20 mouse cellular contexts compared by ENCODE assay signal in the genomic region with DNA sequence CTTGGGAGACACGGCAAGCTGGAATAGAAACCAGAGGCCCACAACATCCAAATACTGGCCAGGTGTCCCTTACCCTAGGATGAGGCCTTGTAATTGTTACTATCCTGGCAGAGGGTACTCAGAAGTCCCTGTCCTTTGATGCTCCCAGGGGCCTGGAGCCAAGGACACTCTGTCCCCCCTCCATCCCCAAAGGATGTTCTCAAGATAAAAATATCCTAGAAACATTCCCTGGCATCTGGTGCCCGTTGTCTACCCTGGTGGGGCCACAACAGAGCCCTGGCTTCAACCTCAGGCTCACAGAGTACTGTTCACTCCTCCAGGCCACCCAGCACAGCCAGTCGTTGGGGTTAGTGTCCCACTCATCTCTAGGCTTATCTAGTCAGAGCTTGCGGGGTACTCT. TPM values are rescaled to one million over a fixed set of nuclear protein-coding genes. Genes with fewer than 3 reads are reported as not detected.
DNase-seq lines count a peak whose midpoint lies in the region; ATAC-seq and TF ChIP-seq lines count a peak whose summit lies in the region.
"Had no signal": no experiment of that assay in that cellular context is flagged by ENCODE, and none has a peak within 500 bp of the region (broad histone marks: within the 10 kb centered on the region; RNA-seq: fewer than 3 reads in every experiment).

No protein-coding gene starts in this region.

- no peak overlapping the region for H3K4me2 ChIP-seq in embryonic facial prominence, embryonic 13.5 days
- no peak overlapping the region for H3K4me2 ChIP-seq in liver, postnatal 0 days (ENCODE audit: low read depth, low read length)
- H3K4me2 ChIP-seq: embryonic facial prominence, embryonic 15.5 days; liver, embryonic 12.5 days; lung, embryonic 15.5 days; midbrain, embryonic 12.5 days; neural tube, embryonic 13.5 days had no signal

- no peak for DNase-seq in embryonic facial prominence, embryonic 10.5 days (ENCODE audit: low spot score)
- DNase-seq in gastrocnemius, postnatal 14 days = peak; percentile 28
- peak; percentile 37 to 48 for DNase-seq in heart, adult 9 months (ENCODE audit: low spot score in 2 of 2)
- peak; percentile 27 to 34 for DNase-seq in heart, postnatal 14 days
- DNase-seq in liver, postnatal 0 days = no peak
- DNase-seq in ovary, postnatal 10 days (ENCODE audit: low spot score) = no peak
- DNase-seq: kidney, adult 9 months; kidney, postnatal 36 days; layer of hippocampus, adult 9-11 months had no signal

- H3K9me3 ChIP-seq in embryonic facial prominence, embryonic 13.5 days = no peaks in the 10 kb centered on the region
- H3K9me3 ChIP-seq in embryonic facial prominence, embryonic 10.5 days = no peaks in the 10 kb centered on the region
- H3K9me3 ChIP-seq in liver, postnatal 0 days (ENCODE audit: low read length) = no peaks in the 10 kb centered on the region
- H3K9me3 ChIP-seq: embryonic facial prominence, embryonic 15.5 days; forebrain, embryonic 10.5 days; liver, embryonic 12.5 days; lung, embryonic 15.5 days; midbrain, embryonic 12.5 days; neural tube, embryonic 13.5 days had no signal

- no peak for ATAC-seq in embryonic facial prominence, embryonic 13.5 days (ENCODE audit: insufficient number of reproducible peaks, insufficient read depth, low FRiP score, low TSS enrichment, low read depth)
- ATAC-seq in liver, postnatal 0 days = no peak
- ATAC-seq: activated CD4-positive, CD25-positive, alpha-beta regulatory T cell, adult 4 months; liver, embryonic 12.5 days; Patski had no signal

- H3K4me1 ChIP-seq in embryonic facial prominence, embryonic 13.5 days = no peaks in the 10 kb centered on the region
- H3K4me1 ChIP-seq in embryonic facial prominence, embryonic 10.5 days = no peaks in the 10 kb centered on the region
- no peaks in the 10 kb centered on the region for H3K4me1 ChIP-seq in liver, postnatal 0 days (ENCODE audit: insufficient read depth)
- H3K4me1 ChIP-seq: forebrain, embryonic 10.5 days; liver, embryonic 12.5 days; midbrain, embryonic 12.5 days had no signal

- intact Hi-C loops in gastrocnemius, postnatal 14 days (cut with DNase I; ENCODE audit: low total_unique reads) = no loop called here
- intact Hi-C loops in heart, postnatal 14 days (cut with DNase I) = no loop called here

- no peak for TF ChIP-seq CTCF in liver, postnatal 0 days (IDR thresholded peaks at IDR 0.05; ENCODE audit: low read depth)

- no peak overlapping the region for H3K4me3 ChIP-seq in embryonic facial prominence, embryonic 13.5 days
- H3K4me3 ChIP-seq in embryonic facial prominence, embryonic 10.5 days = no peak overlapping the region
- no peak overlapping the region for H3K4me3 ChIP-seq in liver, postnatal 0 days (ENCODE audit: low read depth, low read length)
- H3K4me3 ChIP-seq: embryonic facial prominence, embryonic 15.5 days; forebrain, embryonic 10.5 days; liver, embryonic 12.5 days; lung, embryonic 15.5 days; midbrain, embryonic 12.5 days; neural tube, embryonic 13.5 days had no signal

- 0 out of 2 replicates have a peak overlapping the region, but pooled peaks have one; percentile 1 for H3K9ac ChIP-seq in embryonic facial prominence, embryonic 13.5 days
- H3K9ac ChIP-seq in liver, postnatal 0 days (replicated peaks) = no peak overlapping the region
- H3K9ac ChIP-seq: embryonic facial prominence, embryonic 15.5 days; liver, embryonic 12.5 days; lung, embryonic 15.5 days; midbrain, embryonic 12.5 days; neural tube, embryonic 13.5 days had no signal

- H3K27ac ChIP-seq in embryonic facial prominence, embryonic 13.5 days = no peak overlapping the region
- H3K27ac ChIP-seq in embryonic facial prominence, embryonic 10.5 days (replicated peaks) = no peak overlapping the region
- H3K27ac ChIP-seq in liver, postnatal 0 days (ENCODE audit: low read depth) = no peak overlapping the region
- H3K27ac ChIP-seq: embryonic facial prominence, embryonic 15.5 days; forebrain, embryonic 10.5 days; liver, embryonic 12.5 days; lung, embryonic 15.5 days; macrophage; midbrain, embryonic 12.5 days; neural tube, embryonic 13.5 days had no signal

- no peak for TF ChIP-seq EP300 in liver, postnatal 0 days (IDR thresholded peaks at IDR 0.05; ENCODE audit: low read depth)

- WGBS in embryonic facial prominence, embryonic 13.5 days = 83% methylated on average over 4 of the region's 4 CpGs
- 87% methylated on average over 4 of the region's 4 CpGs for WGBS in embryonic facial prominence, embryonic 10.5 days
- WGBS in liver, postnatal 0 days (ENCODE audit: insufficient replicate concordance) = 71% methylated on average over 4 of the region's 4 CpGs

- H3K36me3 ChIP-seq in embryonic facial prominence, embryonic 13.5 days = no peaks in the 10 kb centered on the region
- H3K36me3 ChIP-seq in embryonic facial prominence, embryonic 10.5 days (replicated peaks) = no peaks in the 10 kb centered on the region
- H3K36me3 ChIP-seq in liver, postnatal 0 days (replicated peaks; ENCODE audit: insufficient read depth, low read length) = no peaks in the 10 kb centered on the region
- H3K36me3 ChIP-seq: embryonic facial prominence, embryonic 15.5 days; forebrain, embryonic 10.5 days; liver, embryonic 12.5 days; lung, embryonic 15.5 days; midbrain, embryonic 12.5 days; neural tube, embryonic 13.5 days had no signal

- no peaks in the 10 kb centered on the region for H3K27me3 ChIP-seq in embryonic facial prominence, embryonic 13.5 days
- no peaks in the 10 kb centered on the region for H3K27me3 ChIP-seq in embryonic facial prominence, embryonic 10.5 days (replicated peaks; ENCODE audit: low read depth, poor library complexity, severe bottlenecking)
- H3K27me3 ChIP-seq in liver, postnatal 0 days (ENCODE audit: insufficient read depth, low read length) = no peaks in the 10 kb centered on the region
- H3K27me3 ChIP-seq: embryonic facial prominence, embryonic 15.5 days; lung, embryonic 15.5 days; midbrain, embryonic 12.5 days; neural tube, embryonic 13.5 days had no signal

RNA-seq across cellular contexts. Expression of gene Kcnj12, which starts 38.3 kb away (rescaled TPM):
- 0.20 and 0.21 TPM in 2 replicates for polyA plus RNA-seq in embryonic facial prominence, embryonic 13.5 days (2015; fragmentation: Nextera tagmentation; extraction: Ambion mirVana)
- 2.2 and 2.5 TPM in 2 replicates for polyA plus RNA-seq in embryonic facial prominence, embryonic 10.5 days (2016; fragmentation: Nextera tagmentation; extraction: Ambion mirVana)
- total RNA-seq in gastrocnemius, postnatal 14 days (2021) = 10 to 100 TPM; 37.4 to 59.8 TPM
- 10 to 100 TPM; 27.5 to 29.0 TPM for total RNA-seq in heart, postnatal 14 days (2021)
- 0.18 TPM in 1 of 2 replicates, not detected in the other for polyA plus RNA-seq in liver, postnatal 0 days (2015; fragmentation: Nextera tagmentation; extraction: Ambion mirVana)
- total RNA-seq: hematopoietic stem cell, adult 5-6 weeks had no signal
- polyA plus RNA-seq: activated CD4-positive, CD25-positive, alpha-beta regulatory T cell, adult 4 months; macrophage; Patski had no signal

Comparison
In these comparisons a context has a peak if more than half of its experiments do, and no peak if none do; other contexts are left out.
1. DNase-seq: peak in gastrocnemius, postnatal 14 days (single experiment), heart, adult 9 months (2 of 2) and heart, postnatal 14 days (2 of 2); none in embryonic facial prominence, embryonic 10.5 days (single experiment), liver, postnatal 0 days (single experiment) and ovary, postnatal 10 days (single experiment).